Mouse (Mus musculus): ENCODE results near the gene Ankrd42.
A peak's percentile ranks its signal among the peaks of the same experiment; 100 is the strongest.

The Ankrd42 gene

DNA sequence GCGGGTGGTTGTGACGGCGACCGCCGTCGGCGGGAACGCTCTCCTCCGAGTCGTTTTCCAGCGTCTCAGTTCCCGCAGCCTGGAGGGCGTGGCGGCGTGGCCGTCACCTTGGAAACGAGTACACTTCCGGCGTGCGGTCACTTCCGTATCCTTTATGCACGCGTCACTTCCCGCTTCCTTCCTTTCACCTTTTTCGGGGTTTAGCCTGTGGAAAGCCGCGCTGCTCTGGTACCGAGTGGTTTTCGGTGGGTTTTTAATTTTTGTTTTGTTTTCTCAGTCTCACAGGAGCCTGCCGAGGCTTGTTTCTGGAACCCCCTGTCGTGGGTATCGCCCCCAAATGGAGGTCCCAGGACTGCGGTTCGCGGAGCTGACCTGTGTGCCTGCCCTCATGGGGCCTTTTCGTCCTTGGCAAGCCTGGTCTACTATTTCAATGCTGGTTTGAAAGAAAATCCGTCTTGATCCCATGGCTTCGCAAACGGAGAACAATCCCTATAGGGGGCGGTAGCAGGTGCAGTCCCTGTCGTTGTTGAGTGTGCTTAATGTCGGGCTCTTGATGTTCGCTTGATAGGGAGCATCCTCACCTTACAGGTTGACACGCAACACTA, at the start of gene Ankrd42:
Ankrd42 (minus strand) TSS at position 122 of the 605 bp plus-strand sequence.
- DNase-seq (ENCODE audit: low spot score in 2 of 2): peak; percentile 80 to 83

- DNase-seq (ENCODE audit: low spot score in 2 of 2): no peak
Observed at GRCm38 (mm10) chr7:92677346-92677745, 40.4 kb upstream of the Ankrd42 start.

- DNase-seq (ENCODE audit: low spot score in 2 of 2): no peak
Observed at GRCm38 (mm10) chr7:92675131-92675530, 38.2 kb upstream of the Ankrd42 start.

- DNase-seq (ENCODE audit: low spot score in 2 of 2): peak; percentile 95 to 96
Observed at GRCm38 (mm10) chr7:92669507-92670471, 32.8 kb upstream of the Ankrd42 start, which contains the start of gene Pcf11. Gene Pcf11, minus strand, starts transcription at chr7:92669934.

GRCm38 (mm10) chr7:92668791-92669506, 32.0 kb upstream of the Ankrd42 start:
- peak; percentile 45 to 55 for DNase-seq (ENCODE audit: low spot score in 2 of 2)

GRCm38 (mm10) chr7:92666274-92666820, 29.4 kb upstream of the Ankrd42 start:
- no peak for DNase-seq (ENCODE audit: low spot score in 2 of 2)

GRCm38 (mm10) chr7:92658050-92658449, 21.1 kb upstream of the Ankrd42 start:
- no peak for DNase-seq (ENCODE audit: low spot score in 2 of 2)

- DNase-seq (ENCODE audit: low spot score in 2 of 2): no peak
Observed at GRCm38 (mm10) chr7:92656386-92656785, 19.4 kb upstream of the Ankrd42 start.

DNA sequence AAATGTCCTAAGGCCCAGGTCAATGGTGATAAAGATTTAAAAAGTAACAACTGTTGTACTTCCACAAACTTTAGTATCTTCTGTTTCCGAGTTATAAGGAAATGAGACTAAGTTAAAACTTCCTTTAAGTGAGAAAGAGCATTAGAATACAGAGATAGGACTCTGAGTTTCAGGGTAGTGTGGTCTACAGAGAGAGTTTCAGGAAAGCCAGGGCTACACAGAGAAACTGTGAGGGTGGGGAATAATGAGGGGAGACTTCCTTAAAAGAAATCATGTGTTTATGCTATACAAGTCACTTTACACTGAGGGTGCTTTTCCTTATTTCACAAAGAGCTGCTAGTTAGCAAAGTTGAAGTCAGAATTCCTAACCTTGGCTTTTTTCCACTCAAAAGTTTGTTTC, 16.4 kb upstream of the Ankrd42 start:
- DNase-seq (ENCODE audit: low spot score in 2 of 2): no peak

DNA sequence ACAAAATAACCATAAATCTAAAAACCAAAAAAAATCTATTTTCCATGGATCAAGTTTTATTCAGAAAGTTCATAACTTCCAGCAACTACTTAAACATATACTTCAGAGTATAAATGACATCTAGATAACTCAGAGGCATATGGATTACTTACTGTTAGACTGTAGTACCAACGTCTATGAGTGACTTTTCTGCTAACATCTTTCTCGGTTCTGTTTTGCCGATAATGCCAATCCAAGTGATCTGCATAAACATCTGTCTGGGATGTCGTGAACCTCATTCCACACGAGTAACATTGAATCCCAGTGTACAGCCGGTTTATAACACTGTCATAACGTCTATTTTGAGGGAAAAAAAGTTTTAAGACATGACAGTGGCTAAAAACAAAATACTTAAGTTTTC, 10.8 kb upstream of the Ankrd42 start:
- no peak for DNase-seq (ENCODE audit: low spot score in 2 of 2)

DNA sequence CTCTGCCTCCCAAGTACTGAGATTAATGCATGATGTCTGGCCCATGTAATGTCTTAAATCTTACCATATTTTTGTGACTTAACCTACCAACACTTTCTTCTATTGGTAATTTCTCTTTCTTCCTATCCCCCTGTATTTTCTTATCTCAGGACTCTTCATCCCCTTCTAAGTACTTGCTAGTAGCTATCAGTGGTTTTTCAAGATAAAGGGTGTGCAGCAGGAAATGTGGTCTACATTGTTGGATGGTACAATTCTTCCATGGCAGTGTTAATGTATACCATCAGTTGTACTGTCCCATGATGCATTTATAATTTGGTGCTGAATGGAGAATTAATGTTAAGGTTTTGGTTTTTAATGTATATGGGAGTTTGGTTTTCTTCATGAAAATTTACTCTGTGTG, 5.4 kb upstream of the Ankrd42 start:
- DNase-seq (ENCODE audit: low spot score in 2 of 2): no peak

DNA sequence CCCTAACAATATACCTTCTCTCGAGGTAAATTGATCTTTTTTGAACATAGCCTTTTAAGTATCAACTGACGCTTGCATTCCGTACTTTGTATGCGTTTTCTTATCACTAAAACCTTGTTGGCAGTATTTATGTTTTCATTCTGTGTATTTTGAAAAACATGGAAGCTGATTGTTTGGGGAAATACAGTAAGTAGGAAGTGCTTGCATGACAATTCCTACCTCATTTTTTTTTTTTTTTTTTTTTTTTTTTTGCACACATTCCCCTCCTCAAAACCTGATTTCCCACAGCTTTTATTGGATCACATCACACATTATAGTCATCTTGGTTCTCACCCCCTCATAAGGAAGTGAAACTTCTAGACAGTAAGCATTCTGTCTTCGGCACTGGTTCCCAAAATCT, 1.1 kb upstream of the Ankrd42 start:
- no peak for DNase-seq (ENCODE audit: low spot score in 2 of 2)

GRCm38 (mm10) chr7:92636295-92637011, 489 bp downstream of the Ankrd42 start:
- DNase-seq (ENCODE audit: low spot score in 2 of 2): no peak

DNA sequence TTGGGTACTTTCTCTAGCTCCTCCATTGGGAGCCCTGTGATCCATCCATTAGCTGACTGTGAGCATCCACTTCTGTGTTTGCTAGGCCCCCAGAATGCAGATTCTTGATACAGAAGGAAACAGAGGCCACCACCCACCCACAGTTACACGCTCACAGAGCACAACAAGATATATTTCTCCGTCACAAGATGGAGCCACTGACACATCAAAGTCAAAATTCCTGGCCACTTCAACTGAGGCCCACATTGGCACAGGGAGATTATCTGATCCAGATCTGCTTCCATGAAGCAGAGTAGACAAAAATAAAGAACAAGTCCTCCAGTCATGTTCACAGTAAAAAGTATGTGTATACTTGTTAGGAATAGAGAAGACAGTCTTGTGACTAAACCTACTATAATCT, 6.8 kb downstream of the Ankrd42 start:
- DNase-seq (ENCODE audit: low spot score in 2 of 2): no peak

DNA sequence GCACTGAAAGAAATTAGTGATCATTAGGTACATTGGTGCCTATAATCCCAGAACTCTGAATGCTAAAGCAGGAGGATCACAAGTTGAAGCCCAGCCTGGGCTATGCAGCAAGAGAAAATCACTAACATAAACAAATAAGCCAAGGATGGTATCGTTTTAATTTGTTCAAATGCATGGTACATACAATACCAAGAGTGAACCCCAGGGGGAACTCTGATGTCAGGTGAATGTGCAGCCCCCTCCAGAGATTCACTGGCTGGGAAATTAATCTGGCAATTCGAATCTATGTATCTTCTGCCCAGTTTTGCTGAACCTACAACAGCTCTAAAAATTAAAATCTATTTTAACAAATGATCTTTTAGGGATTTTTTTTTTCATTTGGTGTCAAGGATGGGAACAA, 12.5 kb downstream of the Ankrd42 start:
- peak in 1 of 2 experiments; percentile 8 for DNase-seq (ENCODE audit: low spot score in 2 of 2)

- no peak for DNase-seq (ENCODE audit: low spot score in 2 of 2)
Observed at GRCm38 (mm10) chr7:92610830-92611229, 26.1 kb downstream of the Ankrd42 start.

DNA sequence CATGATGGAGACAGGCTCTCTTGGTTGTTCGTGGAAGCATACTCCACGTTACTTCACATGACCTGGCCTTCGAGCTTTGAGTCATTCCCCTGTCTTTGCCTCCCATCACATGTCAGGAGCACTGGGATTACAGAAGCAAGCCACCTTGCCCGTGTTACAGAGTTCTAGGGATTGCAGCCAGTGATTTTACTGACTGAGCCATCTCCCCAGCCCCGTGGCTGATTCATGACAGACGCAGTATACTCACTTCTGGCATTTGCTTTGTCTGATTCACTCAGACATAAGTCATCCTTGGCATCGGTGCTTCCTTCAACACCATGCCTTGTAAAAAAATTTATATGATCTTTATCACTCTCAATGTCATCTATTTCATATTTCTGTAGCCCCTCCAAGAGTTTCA, 32.0 kb downstream of the Ankrd42 start:
- DNase-seq (ENCODE audit: low spot score in 2 of 2): no peak

DNA sequence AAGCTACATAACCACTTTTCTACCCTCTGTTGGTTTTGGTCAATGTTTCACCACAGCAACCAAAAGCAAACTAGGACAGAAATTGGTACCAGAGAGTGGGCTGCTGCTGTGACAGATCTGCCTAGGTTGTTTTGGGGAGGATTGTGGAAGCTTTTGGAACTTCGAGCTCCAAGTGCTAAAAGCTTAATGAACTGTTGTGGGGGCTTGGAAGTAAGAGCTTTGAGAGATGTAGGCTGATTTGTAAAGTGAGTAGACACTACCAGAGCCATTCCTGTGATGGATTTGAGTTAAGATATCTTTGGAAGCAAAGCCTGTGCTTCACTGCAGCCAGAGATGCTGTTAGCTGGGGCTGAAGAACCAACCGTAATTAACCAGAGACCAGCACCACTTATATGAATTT, 46.1 kb downstream of the Ankrd42 start:
- no peak for DNase-seq (ENCODE audit: low spot score in 2 of 2)

DNA sequence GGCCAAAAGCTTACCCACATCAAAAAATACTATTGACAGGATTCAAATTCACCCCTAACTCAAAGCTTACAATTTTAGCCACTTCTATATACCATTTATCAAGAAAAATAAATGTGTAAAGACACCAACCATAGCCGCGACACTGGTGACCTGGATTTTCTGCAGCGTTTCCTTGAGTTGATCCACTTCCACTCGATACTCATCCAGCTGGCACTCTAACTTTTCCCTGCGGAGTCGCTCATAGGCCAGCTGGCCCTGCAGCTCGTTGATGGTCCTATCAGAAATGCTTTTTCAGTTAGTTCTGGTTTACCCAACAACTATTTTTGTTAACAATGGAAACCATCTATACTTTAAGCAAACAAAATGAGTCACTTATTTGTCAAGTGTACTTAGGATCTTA, 47.0 kb downstream of the Ankrd42 start:
- DNase-seq (ENCODE audit: low spot score in 2 of 2): no peak

DNA sequence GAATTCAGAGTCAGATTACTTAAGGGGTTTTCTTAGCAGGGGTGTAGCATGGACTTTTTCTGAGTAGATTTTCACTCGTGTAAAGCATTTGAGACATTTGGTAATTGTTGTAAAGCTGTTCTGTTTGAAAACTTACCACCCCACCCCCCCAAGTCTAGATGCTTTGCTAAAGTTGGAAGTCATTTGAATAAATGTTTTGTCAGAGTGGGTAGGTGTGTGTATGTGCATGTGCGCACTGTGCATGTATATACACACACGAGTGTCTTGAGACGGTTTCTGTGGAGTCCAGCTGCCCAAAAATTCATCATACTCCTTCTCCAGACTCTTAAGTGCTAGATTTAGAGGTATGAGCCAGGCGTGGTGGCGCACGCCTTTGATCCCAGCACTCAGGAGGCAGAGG, 53.4 kb downstream of the Ankrd42 start:
- no peak for DNase-seq (ENCODE audit: low spot score in 2 of 2)

GRCm38 (mm10) chr7:92580491-92581207, 56.3 kb downstream of the Ankrd42 start:
- no peak for DNase-seq (ENCODE audit: low spot score in 2 of 2)

All from natural killer cell, adult 2 months (primary cell).